Mouse (Mus musculus): ENCODE data around the gene Lsm14b. TPM values are rescaled to one million over a fixed set of nuclear protein-coding genes. Genes with fewer than 3 reads are reported as not detected.

The Lsm14b gene
- polyA plus RNA-seq, 1 experiment: 45.3 TPM

- Histone ChIP-seq H3K27me3 (ENCODE audit: control insufficient read depth, insufficient read depth, low read length) (no peaks in the 10 kb centered on the region), H3K4me1 (replicated peaks; ENCODE audit: control insufficient read depth, insufficient read depth, low read length) (no peaks in the 10 kb centered on the region), H3K36me3 (ENCODE audit: control insufficient read depth, insufficient read depth, low read length) (peaks cover 10% of the 10 kb centered on the region; the same call in 1 of the 2 replicates), H3K4me3 (ENCODE audit: control insufficient read depth, insufficient read depth, low read length) (no peak overlapping the region), H3K27ac (ENCODE audit: control insufficient read depth, insufficient read depth, low read length) (no peak overlapping the region)
- TF ChIP-seq CTCF (IDR thresholded peaks at IDR 0.05; ENCODE audit: borderline replicate concordance, control insufficient read depth, extremely low read depth, insufficient read depth, low read length, poor library complexity) (no peak), POLR2A (IDR thresholded peaks at IDR 0.05; ENCODE audit: control insufficient read depth, extremely low read depth, insufficient read depth, low read length, poor library complexity) (no peak)
- WGBS: 88% methylated on average over 3 of the region's 3 CpGs
- no peak for DNase-seq
Observed at GRCm38 (mm10) chr2:180084565-180084964, 59.8 kb downstream of the Lsm14b start.

Other genes with a start within 250 kb of the Lsm14b start
- gene Taf4, start 48.3 kb upstream of the Lsm14b start, polyA plus RNA-seq (2012; rRNA removed): 26.3 and 31.8 TPM in 2 replicates
- 205 and 250 TPM in 2 replicates for gene Psma7, start 17.4 kb downstream of the Lsm14b start, polyA plus RNA-seq (2012; rRNA removed)
- 15.9 and 16.2 TPM in 2 replicates for gene Ss18l1, start 17.5 kb downstream of the Lsm14b start, polyA plus RNA-seq (2012; rRNA removed)
- 25.1 and 31.3 TPM in 2 replicates for gene Mtg2, start 45.6 kb downstream of the Lsm14b start, polyA plus RNA-seq (2012; rRNA removed)
- gene Hrh3, start 79.5 kb downstream of the Lsm14b start, polyA plus RNA-seq (2012; rRNA removed): 4.1 and 4.4 TPM in 2 replicates
- 19.3 and 21.7 TPM in 2 replicates for gene Osbpl2, start 94.3 kb downstream of the Lsm14b start, polyA plus RNA-seq (2012; rRNA removed)
- 209 and 213 TPM in 2 replicates for gene Adrm1, start 146.5 kb downstream of the Lsm14b start, polyA plus RNA-seq (2012; rRNA removed)
- 9.2 and 13.1 TPM in 2 replicates for gene Lama5, start 200.9 kb downstream of the Lsm14b start, polyA plus RNA-seq (2012; rRNA removed)
- gene Rps21, start 232.4 kb downstream of the Lsm14b start, polyA plus RNA-seq (2012; rRNA removed): 3,034 and 4,273 TPM in 2 replicates
- 25.7 and 27.3 TPM in 2 replicates for gene Cables2, start 248.5 kb downstream of the Lsm14b start, polyA plus RNA-seq (2012; rRNA removed)